Mouse (Mus musculus) lung, embryonic 15.5 days (tissue): ENCODE data around the gene Abhd11. TPM values are rescaled to one million over a fixed set of nuclear protein-coding genes. Genes with fewer than 3 reads are reported as not detected.
"Not testable (repeated sequence)": the region's sequence is repeated elsewhere in the genome, so short reads cannot be mapped to it uniquely, and the experiment has no call there.

ENCODE experiments used
- ATAC-seq: fragments of 200-750 bp; cut with Nextera tagmentation; 2 replicates; pipeline ENCODE4 v1.8.0; 2017; ENCODE audit warnings: moderate number of reproducible peaks, borderline replicate concordance; ENCODE audit not compliant: low FRiP score, low TSS enrichment; ENCODE audit errors: extremely low read depth
- H3K27ac ChIP-seq: fragments of 300-500 bp; sonication (generic); 2 replicates; pipeline ENCODE4 v1.5.1; 2015; ENCODE audit warnings: moderate library complexity, mild to moderate bottlenecking, inconsistent platforms
- H3K27me3 ChIP-seq: fragments of 300-500 bp; sonication (generic); 2 replicates; pipeline ENCODE4 v1.6.1; 2015; ENCODE audit warnings: inconsistent platforms
- H3K36me3 ChIP-seq: fragments of 300-500 bp; sonication (generic); 2 replicates; pipeline ENCODE4 v1.6.1; 2015; ENCODE audit warnings: inconsistent platforms
- H3K4me1 ChIP-seq: fragments of 300-500 bp; sonication (generic); 2 replicates; pipeline ENCODE4 v1.6.1; 2015; ENCODE audit warnings: inconsistent platforms
- H3K4me2 ChIP-seq: fragments of 300-500 bp; sonication (generic); 2 replicates; pipeline ENCODE4 v1.6.1; 2015; ENCODE audit warnings: inconsistent platforms, mild to moderate bottlenecking, moderate library complexity
- H3K4me3 ChIP-seq: fragments of 300-500 bp; sonication (generic); 2 replicates; pipeline ENCODE4 v1.5.1; 2015; ENCODE audit warnings: mild to moderate bottlenecking, inconsistent platforms
- H3K9ac ChIP-seq: fragments of 300-500 bp; sonication (generic); 2 replicates; pipeline ENCODE4 v1.6.1; 2015; ENCODE audit warnings: inconsistent platforms
- H3K9me3 ChIP-seq: fragments of 300-500 bp; sonication (generic); 2 replicates; pipeline ENCODE4 v1.6.1; 2016; ENCODE audit warnings: inconsistent platforms
- WGBS: fragments of 180-500 bp; shearing (Covaris S2); methylation state at CpG from one replicate; pipeline ENCODE4 v1.1.7; 2015; 5-methylcytosine and 5-hydroxymethylcytosine counted together
- polyA plus RNA-seq: library from polyadenylated mRNA; unstranded; fragments of >200 nt; fragmentation: Nextera tagmentation; extraction: Ambion mirVana; gene quantifications from 2 replicates; pipeline ENCODE4 v1.2.1, GENCODE M21; 2015

The Abhd11 gene
- 66.7 and 66.9 TPM in 2 replicates for polyA plus RNA-seq

DNA sequence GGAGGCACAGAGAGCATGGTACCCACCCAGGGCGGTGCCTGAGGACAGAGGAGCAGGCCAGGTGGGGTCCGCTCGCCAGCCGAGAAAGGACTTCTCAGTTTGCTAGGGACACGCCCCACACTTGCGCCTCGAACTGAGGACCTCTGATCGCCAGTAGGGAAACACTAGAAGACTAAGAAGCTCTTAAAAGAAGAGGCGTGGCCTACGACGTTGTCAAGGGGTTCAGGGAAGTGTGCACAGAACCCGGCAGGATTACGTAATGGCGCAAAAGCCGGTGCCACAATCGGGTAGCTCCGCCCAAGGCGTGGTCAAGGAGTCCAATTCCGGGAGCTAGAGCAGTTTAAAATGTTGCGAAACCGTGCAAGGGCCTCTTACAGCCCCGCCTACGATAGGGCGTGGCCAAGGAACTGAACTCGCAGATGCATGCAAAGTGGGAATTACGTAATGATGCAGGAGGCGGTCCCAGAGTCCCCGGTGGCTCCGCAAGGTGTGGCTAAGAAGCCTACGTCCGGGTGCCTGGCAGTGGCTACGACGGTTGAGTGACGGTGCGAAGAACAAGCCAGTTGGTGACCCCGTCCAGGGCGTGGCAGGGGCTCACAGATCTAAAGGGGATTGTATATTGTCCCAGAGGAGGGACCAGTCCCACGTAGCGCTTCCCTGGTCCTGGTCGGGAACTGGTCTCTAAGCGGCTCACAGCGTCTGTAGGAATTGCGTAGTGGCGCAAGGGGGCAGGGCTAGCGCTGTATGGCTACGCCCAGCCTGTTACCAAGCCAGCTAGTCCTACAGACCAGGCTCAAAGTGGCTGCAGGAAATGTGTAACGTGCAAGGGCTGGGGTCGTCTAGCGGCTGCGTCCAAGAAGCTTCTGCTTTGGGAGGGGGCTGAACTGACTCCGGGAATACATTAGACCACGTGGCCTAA lies at the start of gene Abhd11:
Gene Abhd11 (plus strand): TSS at position 482 of the 919 bp plus-strand sequence.
- no peaks in the 10 kb centered on the region for H3K36me3 ChIP-seq
- H3K4me2 ChIP-seq = peak within 1 kb of the TSS; percentile 73
- H3K9ac ChIP-seq = peak within 1 kb of the TSS; percentile 61
- H3K27me3 ChIP-seq = no peaks in the 10 kb centered on the region
- peak within 1 kb of the TSS; percentile 98 for H3K27ac ChIP-seq
- peak; percentile 87 for ATAC-seq
- H3K9me3 ChIP-seq = no peaks in the 10 kb centered on the region
- H3K4me1 ChIP-seq = peaks cover 37% of the 10 kb centered on the region
- H3K4me3 ChIP-seq = peak within 1 kb of the TSS; percentile 63
- WGBS = under 1% methylated on average over 52 of the region's 52 CpGs

DNA sequence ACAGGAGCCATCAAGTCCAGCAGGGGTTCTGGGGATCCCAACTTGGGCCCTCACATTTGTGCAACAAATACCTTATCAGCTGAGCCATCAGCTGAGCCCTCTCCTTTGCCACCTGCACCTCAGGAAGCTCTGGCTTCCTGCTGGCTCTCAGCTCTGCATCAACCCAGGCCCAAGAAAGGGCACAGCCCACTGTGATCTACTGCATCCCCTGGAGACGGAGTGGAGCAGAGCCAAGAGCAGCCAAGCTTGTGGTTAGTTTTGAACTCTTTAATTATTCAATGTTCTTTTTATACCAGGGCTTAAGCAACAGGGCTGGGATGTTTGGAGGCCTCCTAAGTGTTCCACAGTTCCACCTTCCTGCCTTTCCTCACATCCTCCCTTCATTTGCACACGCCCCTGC lies 48.5 kb upstream of the Abhd11 start:
- Histone ChIP-seq H3K27ac (no peak overlapping the region), H3K27me3 (no peaks in the 10 kb centered on the region), H3K9ac (no peak overlapping the region), H3K4me2 (no peak overlapping the region), H3K4me3 (no peak overlapping the region), H3K4me1 (peaks cover 14% of the 10 kb centered on the region), H3K9me3 (no peaks in the 10 kb centered on the region), H3K36me3 (no peaks in the 10 kb centered on the region)
- 58% methylated on average over 2 of the region's 2 CpGs for WGBS
- no peak for ATAC-seq

DNA sequence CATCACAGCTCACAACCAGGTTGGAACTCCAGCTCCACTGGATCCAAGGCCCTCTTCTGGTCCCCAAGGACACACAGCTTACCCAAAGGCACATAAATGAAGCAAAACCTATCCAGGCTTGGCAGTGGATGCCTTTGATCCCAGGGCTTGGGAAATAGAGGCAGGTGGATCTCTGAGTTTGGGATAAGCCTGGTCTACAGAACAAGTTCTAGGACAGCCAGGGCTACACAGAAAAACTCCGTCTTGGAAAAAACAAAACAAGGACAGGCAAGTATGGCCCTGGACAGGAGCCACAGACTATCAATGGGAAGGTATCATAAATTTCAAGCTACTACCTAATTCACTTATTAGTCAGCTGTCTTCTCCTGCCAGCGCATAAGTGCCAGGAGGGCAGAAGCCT lies 47.4 kb upstream of the Abhd11 start:
- Histone ChIP-seq H3K27me3 (no peaks in the 10 kb centered on the region), H3K4me3 (no peak overlapping the region), H3K4me1 (peaks cover 21% of the 10 kb centered on the region), H3K9me3 (no peaks in the 10 kb centered on the region), H3K9ac (no peak overlapping the region), H3K36me3 (no peaks in the 10 kb centered on the region), H3K27ac (no peak overlapping the region), H3K4me2 (no peak overlapping the region)
- 89% methylated on average over 2 of the region's 2 CpGs for WGBS
- no peak for ATAC-seq

DNA sequence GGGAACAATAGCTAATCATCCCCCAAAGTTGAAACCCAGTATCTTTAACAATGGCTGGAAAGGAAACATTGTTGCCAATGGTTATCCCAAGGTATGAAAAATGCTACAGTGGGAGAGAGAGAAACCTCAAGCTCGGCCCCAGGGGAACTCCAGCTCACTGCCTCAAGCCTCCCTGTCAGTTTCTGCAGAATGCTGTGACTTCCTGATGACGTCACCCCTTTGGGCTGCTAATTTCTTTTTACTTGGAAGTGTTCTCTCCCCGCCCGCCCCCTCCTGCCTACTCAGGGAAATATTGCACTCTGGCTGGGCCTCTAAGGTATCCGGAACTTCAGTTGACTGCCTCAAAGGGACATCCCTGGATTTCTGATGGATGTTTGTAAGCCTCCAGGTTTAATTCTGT lies 45.4 kb upstream of the Abhd11 start:
- Histone ChIP-seq H3K9ac (no peak overlapping the region), H3K27me3 (peaks cover 10% of the 10 kb centered on the region; the same call in 1 of the 2 replicates), H3K4me2 (no peak overlapping the region), H3K27ac (no peak overlapping the region), H3K4me1 (peaks cover 35% of the 10 kb centered on the region), H3K4me3 (no peak overlapping the region), H3K36me3 (no peaks in the 10 kb centered on the region), H3K9me3 (no peaks in the 10 kb centered on the region)
- 13% methylated on average over 5 of the region's 5 CpGs for WGBS
- no peak for ATAC-seq

DNA sequence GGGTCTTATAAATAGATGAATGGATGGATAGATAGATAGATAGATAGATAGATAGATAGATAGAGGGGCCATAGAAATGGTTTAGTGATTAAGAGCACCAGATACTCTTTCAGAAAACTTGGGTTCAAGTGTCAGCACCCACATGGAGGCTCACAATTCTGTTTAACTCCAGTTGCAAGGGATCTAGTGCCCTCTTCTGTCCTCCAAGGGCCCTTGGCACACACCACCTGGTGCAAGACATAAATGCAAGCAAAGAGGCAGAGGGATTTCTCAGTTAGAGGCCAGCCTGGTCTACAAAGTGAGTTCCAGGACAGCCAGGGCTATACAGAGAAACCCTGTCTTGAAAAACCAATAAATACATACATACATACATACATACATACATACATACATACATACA lies 44.3 kb upstream of the Abhd11 start:
- not testable (repeated sequence) for H3K36me3 ChIP-seq, H3K4me3 ChIP-seq, H3K27ac ChIP-seq, H3K4me2 ChIP-seq, H3K9me3 ChIP-seq, H3K27me3 ChIP-seq, ATAC-seq, H3K9ac ChIP-seq
- peaks cover 35% of the 10 kb centered on the region for H3K4me1 ChIP-seq

DNA sequence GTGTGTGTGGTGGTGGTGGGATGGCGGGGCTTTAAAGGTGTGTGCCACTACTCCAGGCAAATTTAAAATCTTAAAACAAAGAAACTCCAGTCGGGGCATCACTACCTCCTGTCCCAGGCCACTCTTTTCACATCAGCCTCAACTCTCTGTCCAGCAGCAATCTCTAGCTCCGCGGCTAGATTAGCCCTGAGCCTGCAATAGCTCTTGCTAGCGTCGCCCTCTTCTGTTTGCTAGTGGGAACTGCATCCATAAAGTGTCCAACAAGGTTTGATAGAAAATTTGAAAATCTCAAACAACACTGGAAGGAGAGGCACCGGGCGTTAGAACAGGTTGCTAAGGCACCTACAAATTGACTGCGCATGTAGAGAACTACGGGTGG lies 43.5 kb upstream of the Abhd11 start:
- no peaks in the 10 kb centered on the region for H3K9me3 ChIP-seq
- H3K27me3 ChIP-seq = peaks cover 10% of the 10 kb centered on the region; the same call in 1 of the 2 replicates
- no peak for ATAC-seq
- peak overlapping the region; percentile 88 for H3K27ac ChIP-seq
- H3K4me3 ChIP-seq = peak overlapping the region; percentile 20
- H3K4me2 ChIP-seq = peak overlapping the region; percentile 57
- peaks cover 34% of the 10 kb centered on the region for H3K4me1 ChIP-seq
- 4% methylated on average over 10 of the region's 10 CpGs for WGBS
- H3K9ac ChIP-seq = no peak overlapping the region
- no peaks in the 10 kb centered on the region for H3K36me3 ChIP-seq

DNA sequence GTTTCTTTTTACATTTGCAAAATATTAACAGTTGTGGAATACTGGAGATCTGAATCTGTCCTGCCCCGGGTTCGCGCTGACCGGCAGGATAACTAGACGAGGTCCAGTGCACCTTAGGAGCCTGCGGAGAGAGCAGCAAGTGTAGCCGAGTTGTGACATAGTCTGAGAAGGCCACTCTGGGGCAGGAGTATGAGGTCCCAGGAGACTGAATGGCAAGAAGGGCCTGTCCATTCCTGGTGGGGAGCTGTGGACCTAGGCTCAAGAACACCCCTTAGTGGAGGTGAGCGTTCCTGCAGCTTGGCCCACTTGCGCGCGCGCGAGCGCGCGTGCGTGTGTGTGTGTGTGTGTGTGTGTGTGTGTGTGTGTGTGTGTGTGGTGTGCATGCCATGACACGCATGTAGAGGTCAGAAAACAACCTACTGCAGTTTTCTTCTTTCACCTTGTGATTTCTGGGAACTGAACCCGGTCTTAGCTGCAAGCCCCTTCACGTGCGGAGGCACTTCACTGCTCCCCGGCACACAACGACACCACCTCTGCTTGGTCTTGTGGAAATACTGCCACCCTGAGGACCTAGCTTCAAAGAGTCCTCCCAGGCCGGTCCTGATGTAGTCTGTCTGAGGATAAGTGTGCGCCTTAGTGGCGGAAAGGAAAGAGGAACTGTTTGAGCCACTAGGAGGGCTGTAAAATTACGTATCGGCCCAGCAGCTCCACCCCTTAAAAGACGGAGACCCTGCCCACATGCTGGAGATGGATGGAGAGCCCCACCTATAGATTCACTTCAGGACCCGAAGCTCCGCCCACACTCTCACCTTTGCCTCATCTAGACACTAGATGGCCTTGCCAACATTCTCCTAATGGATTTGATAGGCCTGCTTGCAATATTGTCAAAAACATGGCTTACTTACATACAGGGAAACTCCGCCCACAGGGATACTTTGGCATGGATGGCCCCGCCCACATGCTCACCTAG lies 42.8 kb upstream of the Abhd11 start:
- Histone ChIP-seq H3K36me3 (no peaks in the 10 kb centered on the region), H3K27me3 (peaks cover 10% of the 10 kb centered on the region; the same call in 1 of the 2 replicates), H3K9me3 (no peaks in the 10 kb centered on the region), H3K27ac (peak overlapping the region; percentile 88), H3K9ac (0 out of 2 replicates have a peak overlapping the region, but pooled peaks have one; percentile 23), H3K4me1 (peaks cover 35% of the 10 kb centered on the region), H3K4me2 (peak overlapping the region; percentile 57), H3K4me3 (peak overlapping the region; percentile 20)
- ATAC-seq = peak; percentile 75
- WGBS = 5% methylated on average over 26 of the region's 33 CpGs

DNA sequence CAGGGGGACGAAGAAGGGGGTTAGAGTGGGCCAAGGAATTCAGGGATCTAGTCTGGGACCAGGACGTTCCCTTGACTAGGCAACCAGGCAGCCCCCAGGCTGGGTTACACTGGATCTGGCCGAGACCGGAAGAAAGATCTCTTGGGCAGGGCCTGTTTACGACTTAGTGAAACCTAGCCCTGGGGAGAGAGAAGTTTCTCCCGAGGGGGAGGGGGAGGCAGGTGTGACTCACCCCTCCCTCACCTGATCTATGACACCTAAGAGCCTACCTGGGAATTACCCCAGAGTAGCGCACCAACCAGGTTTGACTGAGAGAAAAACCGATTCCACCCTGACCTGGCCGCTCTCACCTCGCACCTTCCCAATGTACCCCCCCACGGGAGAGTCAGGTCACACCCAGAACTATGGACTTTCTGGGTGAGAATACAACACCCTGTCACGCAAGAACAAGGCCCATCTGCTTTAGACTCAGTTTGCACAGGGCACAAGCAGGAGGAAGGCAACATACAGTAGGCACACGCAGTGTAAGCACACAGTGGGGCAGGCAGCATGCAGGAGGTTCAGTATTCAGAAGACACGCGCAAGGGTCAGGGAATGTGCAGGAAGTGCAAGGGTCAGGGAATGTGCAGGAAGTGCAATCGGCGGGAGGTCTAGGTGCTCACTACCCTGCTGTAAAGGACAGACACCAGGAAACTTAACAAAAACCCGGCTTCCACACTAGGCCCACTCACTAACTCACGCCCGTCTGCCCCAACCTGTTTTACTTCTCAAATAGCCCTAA lies 41.6 kb upstream of the Abhd11 start:
- Histone ChIP-seq H3K9me3 (no peaks in the 10 kb centered on the region), H3K27ac (peak overlapping the region; percentile 88), H3K4me2 (no peak overlapping the region), H3K4me3 (no peak overlapping the region), H3K9ac (no peak overlapping the region), H3K36me3 (no peaks in the 10 kb centered on the region), H3K4me1 (peaks cover 37% of the 10 kb centered on the region), H3K27me3 (peaks cover 10% of the 10 kb centered on the region; the same call in 1 of the 2 replicates)
- 50% methylated on average over 20 of the region's 20 CpGs for WGBS
- no peak for ATAC-seq

DNA sequence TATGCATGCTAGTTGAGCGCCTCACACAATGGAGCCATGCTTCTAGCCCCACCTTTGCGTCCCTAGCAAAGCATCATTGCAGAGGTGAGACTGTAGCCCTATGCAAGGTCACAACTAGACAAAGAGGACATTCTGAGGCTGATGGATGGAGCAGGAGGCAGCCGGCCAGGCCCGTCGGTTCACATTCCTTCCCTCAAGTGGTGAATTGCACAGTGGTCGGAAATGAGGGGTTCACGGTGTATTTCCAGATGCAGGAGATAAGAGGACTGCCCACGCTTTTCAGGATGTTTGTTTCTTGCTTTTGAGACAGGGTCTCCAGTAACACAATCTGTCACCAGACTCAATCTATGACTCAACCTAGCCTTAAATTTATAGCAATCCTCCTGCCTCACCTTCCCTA lies 38.3 kb upstream of the Abhd11 start:
- Histone ChIP-seq H3K9me3 (no peaks in the 10 kb centered on the region), H3K9ac (no peak overlapping the region), H3K4me3 (no peak overlapping the region), H3K4me1 (peaks cover 44% of the 10 kb centered on the region), H3K27ac (peak overlapping the region; percentile 64), H3K36me3 (no peaks in the 10 kb centered on the region), H3K27me3 (peaks cover 10% of the 10 kb centered on the region; the same call in 1 of the 2 replicates), H3K4me2 (no peak overlapping the region)
- ATAC-seq = no peak
- 32% methylated on average over 8 of the region's 8 CpGs for WGBS

DNA sequence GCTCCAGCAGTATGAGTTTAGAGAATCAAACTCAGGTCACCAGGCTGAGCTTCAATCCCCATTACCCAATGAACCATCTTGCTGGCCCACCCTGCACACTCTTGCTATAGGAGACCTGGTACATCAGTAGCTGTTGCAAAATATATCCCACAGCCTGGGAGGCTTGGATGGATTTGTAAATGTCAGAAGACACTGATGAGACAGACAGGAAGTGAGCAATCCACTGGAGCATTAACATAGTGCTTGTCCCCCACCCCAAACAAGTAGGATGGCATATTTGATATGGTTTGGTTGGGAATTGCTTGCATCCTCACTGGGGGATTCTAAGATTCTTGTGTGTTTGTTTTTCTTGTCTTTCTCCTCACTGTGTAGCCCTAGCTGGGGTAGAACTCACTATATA lies 35.9 kb upstream of the Abhd11 start:
- H3K4me3 ChIP-seq = no peak overlapping the region
- peak overlapping the region; percentile 84 for H3K27ac ChIP-seq
- no peak overlapping the region for H3K4me2 ChIP-seq
- no peaks in the 10 kb centered on the region for H3K27me3 ChIP-seq
- ATAC-seq = no peak
- H3K4me1 ChIP-seq = peaks cover 24% of the 10 kb centered on the region
- no peaks in the 10 kb centered on the region for H3K9me3 ChIP-seq
- no peak overlapping the region for H3K9ac ChIP-seq
- H3K36me3 ChIP-seq = no peaks in the 10 kb centered on the region

DNA sequence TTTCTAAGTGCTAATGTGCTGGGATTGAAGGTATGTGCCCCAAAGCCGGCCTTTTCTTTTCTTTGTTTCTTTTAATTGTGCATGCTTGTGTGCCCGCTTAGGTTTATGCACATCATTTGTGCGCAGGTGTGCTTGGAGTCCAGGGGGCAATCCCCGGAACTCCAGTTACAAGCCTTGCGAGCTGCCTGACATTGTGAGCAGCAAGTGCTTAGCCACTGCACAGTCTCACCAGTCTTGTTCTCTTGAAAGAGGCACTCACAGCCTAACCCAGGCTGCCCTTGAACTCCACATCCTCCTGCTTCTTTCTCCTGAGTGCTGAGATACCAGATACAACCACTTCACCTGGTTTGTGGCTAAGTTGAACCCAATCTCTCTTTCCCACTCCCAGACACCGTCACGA lies 35.4 kb upstream of the Abhd11 start:
- H3K4me3 ChIP-seq = no peak overlapping the region
- 62% methylated on average over 7 of the region's 7 CpGs for WGBS
- 0 out of 2 replicates have a peak, but pooled peaks have one; percentile 15 for ATAC-seq

More for the DNA sequence above, 35.4 kb upstream of the Abhd11 start:
- H3K4me1 ChIP-seq = peaks cover 23% of the 10 kb centered on the region
- H3K27ac ChIP-seq = peak overlapping the region; percentile 84
- H3K9ac ChIP-seq = no peak overlapping the region
- H3K36me3 ChIP-seq = no peaks in the 10 kb centered on the region
- H3K9me3 ChIP-seq = no peaks in the 10 kb centered on the region
- H3K27me3 ChIP-seq = no peaks in the 10 kb centered on the region
- 0 out of 2 replicates have a peak overlapping the region, but pooled peaks have one; percentile 13 for H3K4me2 ChIP-seq
